Mouse (Mus musculus) leukemia stem cell, adult 10-12 weeks (primary cell): ENCODE measurements around the gene Wfdc8. TPM values are rescaled to one million over a fixed set of nuclear protein-coding genes. Genes with fewer than 3 reads are reported as not detected.

Experiments
- polyA plus RNA-seq: library from polyadenylated mRNA; stranded (reverse); fragments of >175 nt; gene quantifications from 2 replicates; pipeline ENCODE4 v1.2.3, GENCODE M21; 2012; ENCODE audit warnings: low replicate concordance

Gene Wfdc8
- polyA plus RNA-seq: not detected in 2 replicates

GRCm38 (mm10) chr2:164613471-164613870 is at the start of gene Wfdc8, which contains the start of gene Wfdc6b:
TSS of gene Wfdc8 (minus strand) at chr2:164613626.
TSS of gene Wfdc6b (plus strand) at chr2:164613522.

GRCm38 (mm10) chr2:164656483-164656882 is 43.1 kb upstream of the Wfdc8 start, which contains the start of gene Wfdc9:
TSS of gene Wfdc9 (minus strand) at chr2:164656583.

GRCm38 (mm10) chr2:164655858-164656257 is 42.4 kb upstream of the Wfdc8 start, which contains the start of gene Wfdc10:
TSS of gene Wfdc10 (plus strand) at chr2:164656046.

GRCm38 (mm10) chr2:164638696-164639095 is 25.3 kb upstream of the Wfdc8 start, which contains the start of gene Wfdc16:
TSS of gene Wfdc16 (minus strand) at chr2:164638796.

GRCm38 (mm10) chr2:164593494-164593893 is 19.9 kb downstream of the Wfdc8 start, which contains the start of gene Eppin:
TSS of gene Eppin (minus strand) at chr2:164593594.

GRCm38 (mm10) chr2:164585025-164585725 is 28.3 kb downstream of the Wfdc8 start, which contains the start of gene Wfdc6a:
TSS of gene Wfdc6a (minus strand) at chr2:164585447.

GRCm38 (mm10) chr2:164573359-164573758 is 40.1 kb downstream of the Wfdc8 start, which contains the start of gene Spint3:
TSS of gene Spint3 (minus strand) at chr2:164573459.

GRCm38 (mm10) chr2:164562391-164563188 is 50.8 kb downstream of the Wfdc8 start, which contains the start of gene Wfdc2:
TSS of gene Wfdc2 (plus strand) at chr2:164562413.

Other genes with a start within 250 kb of the Wfdc8 start
- 5.2 and 16.4 TPM in 2 replicates for gene Slpi, start 224.5 kb downstream of the Wfdc8 start, polyA plus RNA-seq
- 0.09 and 0.25 TPM in 2 replicates for gene Rbpjl, start 210.5 kb downstream of the Wfdc8 start, polyA plus RNA-seq
- 0.07 TPM in 1 of 2 replicates, not detected in the other for gene Matn4, start 208.5 kb downstream of the Wfdc8 start, polyA plus RNA-seq
- 1.4 and 10.9 TPM in 2 replicates for gene Sdc4, start 169.7 kb downstream of the Wfdc8 start, polyA plus RNA-seq
- gene Sys1, start 156.7 kb downstream of the Wfdc8 start, polyA plus RNA-seq: 222 and 239 TPM in 2 replicates
- gene Gm20458, start 152.7 kb downstream of the Wfdc8 start, polyA plus RNA-seq: 0.17 and 0.94 TPM in 2 replicates
- not detected in 2 replicates for gene Trp53tg5, start 139.9 kb downstream of the Wfdc8 start, polyA plus RNA-seq
- gene Dbndd2, start 127.5 kb downstream of the Wfdc8 start, polyA plus RNA-seq: 15.3 and 25.0 TPM in 2 replicates
- gene Pigt, start 116.1 kb downstream of the Wfdc8 start, polyA plus RNA-seq: 173 and 257 TPM in 2 replicates
- not detected in 2 replicates for gene Wfdc2, start 51.2 kb downstream of the Wfdc8 start, polyA plus RNA-seq
- not detected in 2 replicates for gene Spint3, start 40.2 kb downstream of the Wfdc8 start, polyA plus RNA-seq
- not detected in 2 replicates for gene Wfdc6a, start 28.2 kb downstream of the Wfdc8 start, polyA plus RNA-seq
- not detected in 2 replicates for gene Eppin, start 20.0 kb downstream of the Wfdc8 start, polyA plus RNA-seq
- not detected in 2 replicates for gene Wfdc6b, start 104 bp downstream of the Wfdc8 start, polyA plus RNA-seq
- not detected in 2 replicates for gene Wfdc16, start 25.2 kb upstream of the Wfdc8 start, polyA plus RNA-seq
- gene Wfdc10, start 42.4 kb upstream of the Wfdc8 start, polyA plus RNA-seq: not detected in 2 replicates
- not detected in 2 replicates for gene Wfdc9, start 43.0 kb upstream of the Wfdc8 start, polyA plus RNA-seq
- gene Wfdc11, start 60.5 kb upstream of the Wfdc8 start, polyA plus RNA-seq: not detected in 2 replicates
- gene Wfdc13, start 71.5 kb upstream of the Wfdc8 start, polyA plus RNA-seq: not detected in 2 replicates
- not detected in 2 replicates for gene Spint4, start 84.9 kb upstream of the Wfdc8 start, polyA plus RNA-seq
- gene Spint5, start 101.7 kb upstream of the Wfdc8 start, polyA plus RNA-seq: not detected in 2 replicates
- 0.14 TPM in 1 of 2 replicates, not detected in the other for gene Wfdc3, start 132.3 kb upstream of the Wfdc8 start, polyA plus RNA-seq
- gene Dnttip1, start 132.4 kb upstream of the Wfdc8 start, polyA plus RNA-seq: 30.4 and 109 TPM in 2 replicates
- 143 and 160 TPM in 2 replicates for gene Ube2c, start 156.3 kb upstream of the Wfdc8 start, polyA plus RNA-seq
- not detected in 2 replicates for gene Tnnc2, start 166.3 kb upstream of the Wfdc8 start, polyA plus RNA-seq
- 3.9 and 10.1 TPM in 2 replicates for gene Snx21, start 172.2 kb upstream of the Wfdc8 start, polyA plus RNA-seq
- 13.5 and 59.4 TPM in 2 replicates for gene Acot8, start 191.3 kb upstream of the Wfdc8 start, polyA plus RNA-seq
- gene Zswim3, start 191.5 kb upstream of the Wfdc8 start, polyA plus RNA-seq: 0.55 and 2.0 TPM in 2 replicates
- gene Zswim1, start 209.1 kb upstream of the Wfdc8 start, polyA plus RNA-seq: 15.5 and 30.3 TPM in 2 replicates
- not detected in 2 replicates for gene Spata25, start 214.9 kb upstream of the Wfdc8 start, polyA plus RNA-seq
- gene Ctsa, start 219.2 kb upstream of the Wfdc8 start, polyA plus RNA-seq: 21.4 and 125 TPM in 2 replicates
- 2.3 and 2.5 TPM in 2 replicates for gene Neurl2, start 219.8 kb upstream of the Wfdc8 start, polyA plus RNA-seq
- gene Pltp, start 244.1 kb upstream of the Wfdc8 start, polyA plus RNA-seq: 9.3 and 14.4 TPM in 2 replicates